Mouse (Mus musculus): ENCODE measurements around the gene Mtr. TPM values are rescaled to one million over a fixed set of nuclear protein-coding genes. Genes with fewer than 3 reads are reported as not detected.

Mtr gene
- 15.5 and 17.2 TPM in 2 replicates for total RNA-seq (2015; ENCODE audit: low replicate concordance)
- total RNA-seq (2017; ENCODE audit: low replicate concordance), result 25.9 and 42.1 TPM in 2 replicates

DNA sequence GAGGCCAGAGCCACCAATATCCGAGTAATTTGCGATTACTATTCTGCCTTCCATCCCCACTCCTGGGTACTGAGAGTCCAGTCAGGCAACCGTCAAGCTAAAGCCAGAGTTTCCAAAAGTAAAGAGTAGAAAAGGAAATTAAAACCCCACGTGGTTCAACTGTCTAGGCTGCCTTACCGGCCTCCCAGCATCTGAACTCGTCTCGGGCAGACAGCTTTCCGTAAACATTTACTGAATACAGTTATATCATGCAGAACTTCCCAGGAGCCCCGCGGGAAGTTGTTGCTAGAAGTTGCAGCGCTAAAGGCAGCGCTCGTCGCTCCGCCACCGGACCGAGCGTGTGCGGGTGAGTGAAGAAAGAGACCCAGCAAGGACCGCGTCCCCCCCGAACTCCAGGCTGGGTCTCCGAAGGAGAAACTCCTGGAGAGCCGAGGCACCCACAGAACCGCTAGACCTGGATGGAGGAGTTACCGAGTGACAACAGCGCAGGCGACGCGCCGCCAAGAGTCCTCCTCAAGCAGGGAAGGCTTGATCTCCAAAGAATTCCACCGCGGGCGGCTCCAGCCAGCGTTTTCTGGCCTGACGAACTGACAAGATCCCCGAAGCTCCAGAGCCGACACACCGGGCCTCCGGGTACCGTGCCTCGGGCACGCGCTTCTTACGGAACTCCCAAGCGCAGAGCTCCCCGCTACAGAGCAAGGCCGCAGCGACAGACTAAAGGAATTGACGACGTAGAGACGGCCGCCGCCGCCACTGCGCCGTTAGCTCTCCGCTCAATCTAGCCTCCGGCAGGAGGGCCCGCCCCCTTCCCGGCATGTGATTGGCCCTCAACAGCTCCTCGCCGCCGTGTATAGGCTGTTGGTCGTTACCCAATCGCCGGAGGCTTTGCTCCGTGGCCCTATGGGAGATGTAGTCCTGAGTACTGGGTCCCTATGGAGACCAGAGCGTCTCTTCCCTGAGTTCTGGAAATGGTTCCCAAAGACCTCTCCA lies at the start of gene Mtr:
Mtr (minus strand) TSS at position 723 of the 990 bp plus-strand sequence.
- peak; percentile 95 for ATAC-seq (replicated peaks; ENCODE audit: low FRiP score, poor library complexity, severe bottlenecking)

DNA sequence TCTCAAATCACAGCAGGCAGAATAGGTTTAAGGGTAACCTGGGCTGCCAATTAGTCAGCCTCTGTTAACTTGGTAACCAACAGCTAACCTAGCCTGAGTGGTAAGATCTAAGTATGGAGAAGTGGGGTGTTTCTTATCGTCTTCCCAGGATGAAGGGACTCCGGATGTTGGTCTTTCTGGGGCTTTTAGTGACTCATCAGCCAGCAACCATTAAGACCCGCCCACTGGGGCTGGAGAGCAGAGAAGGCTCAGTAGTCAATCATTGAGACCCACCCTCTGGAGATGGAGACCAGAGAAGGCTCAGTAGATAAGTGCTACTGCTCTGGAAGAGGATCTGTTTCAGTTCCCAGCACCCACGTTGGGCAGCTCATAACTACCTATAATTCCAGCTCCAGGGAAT lies 49.4 kb upstream of the Mtr start:
- ATAC-seq (replicated peaks; ENCODE audit: low FRiP score, poor library complexity, severe bottlenecking), result no peak

DNA sequence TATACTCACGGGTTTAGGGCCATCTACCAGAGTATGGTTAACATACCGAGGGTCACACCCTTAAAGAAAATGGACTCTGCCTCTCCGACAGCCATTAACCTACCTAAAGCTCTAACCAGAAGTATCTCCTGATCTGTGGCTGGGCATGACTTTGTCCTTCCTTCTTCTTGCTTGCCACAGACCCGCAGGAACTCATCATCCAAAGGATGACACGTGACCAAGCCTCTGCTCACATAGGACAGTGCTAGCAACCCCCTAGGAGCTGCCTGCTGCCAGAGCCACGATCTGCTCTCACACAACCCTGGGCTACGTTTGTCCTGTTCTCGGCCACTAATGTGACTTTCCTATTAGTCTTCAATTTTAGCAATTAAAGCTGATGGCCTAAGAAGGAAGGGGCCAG lies 47.6 kb upstream of the Mtr start:
- ATAC-seq (replicated peaks; ENCODE audit: low FRiP score, poor library complexity, severe bottlenecking), result no peak

DNA sequence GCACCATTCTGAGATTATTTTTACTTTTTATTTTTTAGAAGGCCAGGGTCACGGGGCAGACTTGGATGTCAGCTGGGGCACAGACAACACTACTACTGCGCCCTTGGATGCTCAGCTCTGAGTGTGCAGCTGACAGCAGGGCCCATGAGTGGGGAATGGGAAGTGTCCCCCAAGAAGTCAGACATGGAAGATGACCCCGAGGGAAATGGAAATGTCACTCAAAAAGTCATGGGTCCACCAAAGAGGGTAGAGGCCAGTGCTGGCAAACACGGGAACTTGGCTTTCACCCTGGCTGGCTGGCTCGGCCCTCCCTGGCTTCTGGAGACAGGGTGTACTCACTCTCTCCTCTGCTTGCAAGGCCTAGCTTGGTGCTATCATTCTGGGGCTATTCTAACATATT lies 47.1 kb upstream of the Mtr start:
- no peak for ATAC-seq (replicated peaks; ENCODE audit: low FRiP score, poor library complexity, severe bottlenecking)

DNA sequence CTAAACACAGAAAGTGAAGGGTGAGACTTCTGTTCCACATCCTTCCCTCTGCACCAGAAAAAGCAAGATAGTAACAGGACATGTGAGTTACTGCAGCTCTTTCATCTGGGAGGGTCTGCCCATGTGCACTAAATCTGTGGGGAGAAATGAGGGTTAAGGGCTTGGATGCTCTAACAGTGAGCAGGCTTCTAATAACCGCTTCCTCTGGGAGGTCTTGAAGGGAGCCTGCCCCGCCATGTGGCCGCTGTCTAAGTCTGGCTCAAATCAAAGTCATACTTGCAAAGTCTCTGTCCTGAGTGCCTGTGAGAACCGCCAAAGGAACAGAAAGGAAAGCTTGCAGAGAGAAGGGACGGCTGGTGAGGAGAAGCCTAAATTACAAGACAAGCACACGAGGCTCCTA lies 39.9 kb upstream of the Mtr start:
- no peak for ATAC-seq (replicated peaks; ENCODE audit: low FRiP score, poor library complexity, severe bottlenecking)

DNA sequence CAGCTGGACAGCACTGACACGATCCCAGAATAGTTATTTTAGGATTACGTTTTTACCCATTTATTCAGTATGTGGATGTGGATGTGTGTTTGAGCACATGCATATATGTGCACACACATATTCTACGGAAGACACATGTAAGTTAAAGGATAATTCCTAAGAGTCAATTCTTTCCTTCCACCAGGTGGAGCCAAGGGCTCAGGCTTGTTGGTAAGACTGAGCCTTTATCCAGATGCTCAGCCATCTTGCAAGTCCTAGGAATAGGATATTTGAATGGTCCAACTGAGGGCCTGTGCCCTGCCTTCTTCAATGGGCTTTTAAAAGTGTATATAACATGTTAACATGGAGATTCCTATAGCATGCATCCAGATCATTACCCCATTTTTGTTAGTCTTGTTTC lies 38.8 kb upstream of the Mtr start:
- ATAC-seq (replicated peaks; ENCODE audit: low FRiP score, poor library complexity, severe bottlenecking), result no peak

DNA sequence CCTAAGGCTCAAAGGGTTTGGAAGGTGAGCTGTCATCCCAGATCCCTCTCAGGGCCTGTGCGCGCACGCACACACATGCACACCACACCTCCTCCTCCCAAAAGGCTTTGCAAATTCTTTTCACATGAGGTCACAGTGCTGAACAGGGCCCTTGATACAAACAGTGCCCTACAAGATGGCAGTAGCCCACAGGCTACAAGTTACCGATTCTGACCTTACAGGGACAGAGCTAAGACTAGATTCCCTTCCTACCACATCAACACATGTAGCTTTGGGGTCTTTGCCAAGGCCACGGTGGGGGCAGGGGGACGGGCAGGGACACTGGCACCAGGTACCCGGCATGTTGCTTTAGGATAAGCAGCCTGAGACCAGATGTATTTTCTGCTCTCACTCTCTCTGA lies 35.9 kb upstream of the Mtr start:
- ATAC-seq (replicated peaks; ENCODE audit: low FRiP score, poor library complexity, severe bottlenecking), result no peak

DNA sequence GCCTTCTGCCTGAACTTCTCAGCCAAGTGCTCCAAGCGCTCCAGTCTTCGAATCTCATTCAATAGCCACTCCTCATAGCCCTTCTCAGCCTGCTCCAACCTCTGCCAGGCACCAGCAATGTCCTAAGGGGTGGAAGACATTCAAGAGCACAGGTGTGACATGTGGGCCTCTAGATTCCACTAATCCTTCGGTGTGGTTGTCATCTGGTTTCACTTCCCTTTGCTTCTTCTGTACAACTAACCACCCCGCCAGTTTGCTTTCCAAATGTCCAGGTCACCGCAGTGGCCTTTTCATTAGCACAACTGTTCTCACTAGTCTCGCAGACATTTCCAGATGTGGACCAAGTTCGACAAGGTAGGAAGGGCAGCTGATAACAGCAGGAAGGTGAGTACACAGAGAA lies 32.8 kb upstream of the Mtr start:
- no peak for ATAC-seq (replicated peaks; ENCODE audit: low FRiP score, poor library complexity, severe bottlenecking)

DNA sequence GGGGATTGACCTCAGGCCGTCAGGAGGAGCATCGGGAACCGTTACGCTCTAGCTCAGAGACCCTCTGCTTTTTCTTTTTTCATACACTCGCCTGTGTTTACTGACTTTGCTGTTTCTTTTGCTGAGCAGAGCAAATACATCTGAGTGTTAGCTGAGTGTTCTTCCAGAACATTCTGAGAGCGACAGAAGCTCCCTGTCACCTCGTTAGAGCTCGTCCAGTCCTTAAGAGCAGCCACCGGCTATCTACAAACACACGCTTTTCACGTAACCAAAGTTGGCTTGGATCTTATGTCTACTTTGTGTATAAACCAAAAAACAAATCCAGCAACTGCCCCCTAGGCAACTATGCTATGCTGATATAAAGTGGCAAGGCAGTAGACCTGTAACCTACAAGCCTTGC lies 26.6 kb upstream of the Mtr start:
- ATAC-seq (replicated peaks; ENCODE audit: low FRiP score, poor library complexity, severe bottlenecking), result no peak

DNA sequence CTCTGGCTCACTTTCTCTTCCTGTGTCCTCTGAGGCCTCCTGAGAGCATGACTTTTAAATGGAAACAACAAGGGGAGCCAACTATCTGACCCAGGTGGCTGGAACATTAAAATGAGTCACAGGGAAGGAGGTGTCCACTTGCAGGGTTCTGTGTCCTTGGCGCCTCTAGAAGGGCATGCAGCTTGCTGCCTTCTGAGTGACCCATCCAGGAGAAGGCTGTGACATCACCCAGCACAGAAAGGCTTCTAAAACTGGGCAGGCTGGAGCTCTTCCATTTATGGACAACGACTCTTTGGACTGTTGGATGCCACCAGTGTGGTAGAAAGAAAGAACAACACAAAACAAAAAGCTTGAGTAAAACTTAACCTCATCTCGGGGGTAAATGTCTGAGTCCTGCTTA lies 25.9 kb upstream of the Mtr start:
- no peak for ATAC-seq (replicated peaks; ENCODE audit: low FRiP score, poor library complexity, severe bottlenecking)

DNA sequence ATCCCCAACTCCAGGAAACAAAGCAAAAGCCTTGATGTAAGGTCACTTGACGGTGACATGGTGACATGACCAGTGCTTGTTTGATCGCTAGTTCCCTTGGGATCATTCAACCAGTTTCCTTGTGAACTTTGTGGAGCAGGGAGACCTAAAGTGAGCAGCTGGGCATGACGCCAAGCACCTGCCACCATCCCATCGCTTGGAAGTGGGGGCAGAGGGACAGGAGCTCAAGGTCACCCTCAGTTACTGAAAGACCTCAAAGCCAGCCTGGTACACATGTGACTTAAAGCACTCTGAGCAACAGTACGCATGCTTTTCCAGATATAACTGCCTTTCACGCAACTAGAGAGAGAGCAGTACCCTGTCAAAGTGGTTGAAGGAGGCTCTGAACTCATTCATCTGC lies 16.8 kb upstream of the Mtr start:
- ATAC-seq (replicated peaks; ENCODE audit: low FRiP score, poor library complexity, severe bottlenecking), result no peak

DNA sequence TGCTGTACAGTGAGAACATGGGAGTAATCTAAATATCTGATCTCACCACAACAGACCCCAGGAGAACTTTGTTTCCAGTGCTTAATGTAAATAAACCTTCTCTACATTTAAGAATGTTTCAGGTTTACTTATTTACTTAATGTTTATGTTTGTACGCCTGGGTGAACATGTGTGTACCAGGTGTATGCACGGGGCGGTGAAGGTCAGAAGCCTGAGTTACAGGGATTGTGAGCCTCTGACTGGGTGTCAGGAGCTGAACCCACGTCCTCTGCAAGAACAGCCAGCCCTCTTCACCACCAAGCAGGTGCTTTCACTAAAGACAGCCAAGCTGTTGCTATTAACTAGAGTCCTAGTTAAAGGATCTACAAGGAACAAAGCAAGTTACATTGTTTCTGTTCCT lies 16.3 kb upstream of the Mtr start:
- ATAC-seq (replicated peaks; ENCODE audit: low FRiP score, poor library complexity, severe bottlenecking), result no peak

DNA sequence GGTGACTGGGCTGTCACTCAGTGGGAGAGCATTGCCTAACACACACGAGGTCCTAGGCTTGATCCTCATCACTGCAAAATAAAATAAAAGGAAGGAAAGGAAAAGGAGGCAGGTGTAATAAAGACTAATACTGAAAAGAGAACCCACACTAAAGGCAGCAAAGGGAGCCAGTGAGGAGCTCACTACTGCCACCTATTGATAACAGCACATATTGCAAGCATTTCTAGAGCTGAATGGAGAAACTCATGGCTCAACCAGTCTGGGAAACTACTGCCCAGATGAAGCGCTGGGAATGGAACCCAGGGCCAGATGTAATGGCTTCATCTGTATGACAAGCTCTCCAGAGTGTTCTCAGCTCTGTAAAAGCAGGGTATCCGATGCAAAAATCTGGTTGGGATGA lies 15.0 kb upstream of the Mtr start:
- peak; percentile 71 for ATAC-seq (replicated peaks; ENCODE audit: low FRiP score, poor library complexity, severe bottlenecking)

DNA sequence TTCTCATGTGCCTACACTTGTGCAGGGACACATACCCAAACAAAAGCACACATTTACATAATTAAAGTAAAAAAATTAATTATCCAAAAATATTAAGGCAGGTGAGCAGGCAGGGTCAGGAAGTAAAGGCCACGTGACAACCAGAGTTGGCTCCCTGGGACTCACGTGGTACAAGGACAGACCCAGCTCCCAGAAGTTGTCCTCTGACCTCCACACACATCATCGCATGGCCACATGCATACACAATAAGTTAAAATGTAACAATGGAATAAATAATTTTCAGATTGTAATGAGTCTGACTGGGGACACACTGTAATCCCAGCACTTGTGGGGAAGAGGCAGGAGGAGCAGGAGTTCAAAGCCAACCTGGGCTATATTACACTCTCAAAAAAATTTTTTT lies 10.1 kb upstream of the Mtr start:
- ATAC-seq (replicated peaks; ENCODE audit: low FRiP score, poor library complexity, severe bottlenecking), result no peak

DNA sequence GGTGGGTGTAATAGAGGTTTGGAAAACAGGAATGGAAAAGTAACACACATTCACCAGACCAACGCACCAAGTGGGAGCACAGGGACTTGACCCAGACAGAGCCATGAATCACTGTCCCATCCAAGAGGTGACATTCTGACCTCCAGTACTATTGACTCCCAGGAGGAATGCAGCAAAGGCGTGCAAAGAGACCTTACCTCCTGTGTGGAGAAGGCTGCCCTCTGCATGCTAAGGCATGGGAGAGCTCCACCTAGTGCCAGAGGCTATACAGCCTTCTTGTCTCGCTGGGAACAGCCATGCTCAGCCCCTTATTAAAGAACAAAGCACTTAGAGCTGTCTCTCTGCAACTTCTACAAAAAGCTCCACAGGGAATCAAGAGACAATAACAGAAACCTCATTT lies 9.2 kb upstream of the Mtr start:
- no peak for ATAC-seq (replicated peaks; ENCODE audit: low FRiP score, poor library complexity, severe bottlenecking)

DNA sequence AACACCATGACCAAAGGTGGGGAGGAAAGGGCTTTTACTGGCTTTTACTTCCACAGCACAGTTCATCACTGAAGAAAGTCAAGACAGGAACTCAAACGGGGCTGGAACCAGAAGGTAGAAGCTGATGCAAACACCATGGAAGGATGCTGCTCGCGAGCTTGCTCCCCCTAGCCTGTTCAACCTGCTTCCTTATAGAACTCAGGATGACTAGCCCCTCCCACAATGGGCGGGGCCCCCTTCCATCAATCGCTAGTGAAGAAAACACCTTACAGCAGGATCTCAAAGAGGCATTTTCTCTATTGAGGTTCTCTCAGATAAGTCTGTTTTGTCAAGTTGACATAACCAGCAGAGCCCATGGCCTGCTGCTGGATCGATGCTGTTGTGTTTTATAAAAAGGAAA lies 6.1 kb upstream of the Mtr start:
- ATAC-seq (replicated peaks; ENCODE audit: low FRiP score, poor library complexity, severe bottlenecking), result no peak

DNA sequence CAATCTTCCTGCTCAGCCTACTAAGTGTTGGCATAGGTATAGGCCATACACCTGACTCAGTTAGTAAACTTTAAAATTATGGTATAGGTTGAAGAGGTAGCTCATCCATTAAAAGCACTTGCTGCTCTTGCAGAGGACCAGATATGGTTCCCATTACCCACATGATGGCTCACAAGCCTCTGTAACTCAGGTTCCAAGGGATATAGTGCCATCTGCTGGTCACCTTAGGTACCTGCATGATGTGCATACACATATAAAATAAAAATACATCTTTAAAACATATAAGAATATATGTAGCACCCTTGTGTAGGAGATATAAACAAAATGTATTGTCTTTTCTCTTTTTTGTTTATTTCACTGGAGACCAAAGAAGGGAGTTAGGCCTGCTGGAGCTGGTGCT lies 3.6 kb upstream of the Mtr start:
- no peak for ATAC-seq (replicated peaks; ENCODE audit: low FRiP score, poor library complexity, severe bottlenecking)

DNA sequence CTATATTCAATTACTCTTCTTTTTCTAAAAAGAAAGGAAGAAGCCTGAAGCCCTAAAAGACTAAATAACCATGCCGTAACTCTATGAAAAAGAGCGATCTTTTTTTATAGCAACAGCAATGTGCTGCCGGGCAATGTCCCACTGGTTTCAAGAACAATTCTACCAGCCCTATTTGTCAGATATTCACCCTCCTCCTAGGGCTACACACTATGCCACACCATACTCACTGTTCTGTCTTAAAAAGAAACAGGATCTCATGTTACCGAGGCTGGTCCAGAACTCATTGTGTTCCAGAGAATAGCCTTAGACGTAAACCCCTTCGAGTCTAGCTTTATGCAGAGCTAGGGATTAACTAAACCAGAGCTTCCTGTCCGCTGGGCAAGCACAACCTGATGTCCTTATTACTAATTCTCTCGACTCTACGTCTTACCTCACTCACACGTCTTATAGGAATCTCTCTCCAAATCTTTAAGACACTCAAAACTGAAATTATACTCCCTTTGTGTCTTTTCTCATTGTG lies 982 bp downstream of the Mtr start:
- ATAC-seq (replicated peaks; ENCODE audit: low FRiP score, poor library complexity, severe bottlenecking), result 0 out of 2 replicates have a peak, but pooled peaks have one; percentile 2

DNA sequence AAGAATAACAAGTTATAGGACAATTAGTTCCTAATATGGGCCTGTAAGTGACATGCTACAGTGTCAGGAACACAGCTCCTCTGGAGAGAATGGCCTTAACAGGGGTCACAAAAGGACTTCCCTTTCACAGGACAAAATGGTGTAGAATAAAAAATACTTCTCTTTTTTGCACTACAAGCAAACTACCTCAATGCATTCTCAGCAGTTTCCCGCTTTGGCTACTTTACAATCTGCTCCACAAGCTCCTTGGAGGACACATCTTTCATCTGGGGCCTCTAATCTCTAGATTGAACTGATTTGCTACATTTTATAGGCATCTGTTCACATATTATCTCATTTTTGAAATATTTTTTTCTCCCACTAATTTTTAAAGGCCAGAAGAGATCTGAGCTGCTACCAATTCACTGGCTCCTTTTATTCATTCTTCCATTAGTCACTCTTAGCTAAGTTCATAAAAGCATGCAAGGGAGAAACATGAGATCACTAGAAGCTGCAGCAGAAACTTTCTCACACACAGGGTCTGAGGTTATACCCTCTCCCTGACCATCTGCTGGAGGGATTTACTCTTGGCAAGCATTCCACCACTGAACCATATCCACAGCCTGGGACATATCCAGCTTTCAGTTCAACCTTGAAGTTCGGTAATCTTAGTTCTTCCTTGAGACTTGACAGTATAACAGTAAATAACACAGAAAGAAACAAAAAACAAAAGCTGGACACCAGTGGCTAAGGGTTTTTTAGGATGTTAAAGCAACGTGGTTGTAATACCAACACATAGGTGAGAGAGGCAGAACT lies 1.8 kb downstream of the Mtr start:
- ATAC-seq (replicated peaks; ENCODE audit: low FRiP score, poor library complexity, severe bottlenecking), result no peak

DNA sequence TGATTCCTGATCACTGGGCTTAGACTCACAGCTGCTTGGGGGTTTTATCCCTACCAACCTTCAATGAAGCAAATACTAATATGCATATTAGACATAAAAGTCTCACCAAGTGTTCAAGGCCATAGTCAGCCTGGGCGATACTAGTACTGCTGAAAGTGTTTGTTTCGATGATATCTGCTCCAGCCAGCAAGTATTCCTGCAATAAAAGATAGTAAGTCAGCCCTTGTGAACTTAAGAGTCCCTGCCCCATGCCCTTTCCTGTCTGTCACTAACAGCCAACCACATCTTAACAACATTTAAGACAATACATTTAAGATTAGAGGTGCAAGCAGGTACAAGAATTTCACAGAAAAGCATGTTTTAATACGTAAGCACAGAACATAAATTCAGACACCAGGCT lies 7.4 kb downstream of the Mtr start:
- ATAC-seq (replicated peaks; ENCODE audit: low FRiP score, poor library complexity, severe bottlenecking), result peak; percentile 40; the same call in 1 of the 2 replicates

All from erythroid progenitor cell, adult 5-6 weeks (primary cell).